Mouse (Mus musculus): Measurements from ENCODE around the gene Syn3. TPM values are rescaled to one million over a fixed set of nuclear protein-coding genes. Genes with fewer than 3 reads are reported as not detected.

Syn3 gene
- total RNA-seq, 1 experiment from 2014 or later = 2.3 TPM

- DNase-seq = peak; percentile 63
Measured at GRCm38 (mm10) chr10:86368811-86369210, 129.9 kb downstream of the Syn3 start.

GRCm38 (mm10) chr10:86367346-86367745 is 131.3 kb downstream of the Syn3 start:
- DNase-seq = no peak

DNA sequence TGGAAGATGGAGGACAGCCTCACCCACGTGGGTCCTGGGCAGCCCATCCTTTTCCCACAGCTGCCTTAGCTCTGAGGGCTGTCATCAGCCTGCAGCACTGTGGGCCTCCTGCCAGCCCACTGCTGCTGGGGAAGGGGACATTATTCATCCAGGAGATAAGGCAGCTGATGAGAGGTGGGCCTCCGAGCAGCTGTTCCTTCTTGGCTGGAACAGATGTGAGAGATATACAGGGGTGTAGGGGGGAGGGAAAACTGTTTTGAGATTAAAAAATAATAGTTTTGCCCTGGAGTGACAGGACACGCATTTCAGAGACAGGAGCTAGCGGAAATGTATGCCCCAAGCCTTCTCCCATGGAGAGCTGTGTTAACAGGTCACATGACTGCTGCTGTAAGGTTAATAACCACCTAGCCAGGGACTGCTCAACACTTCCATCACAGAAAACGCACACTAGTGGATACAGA is 133.0 kb downstream of the Syn3 start:
- DNase-seq = peak; percentile 61

DNA sequence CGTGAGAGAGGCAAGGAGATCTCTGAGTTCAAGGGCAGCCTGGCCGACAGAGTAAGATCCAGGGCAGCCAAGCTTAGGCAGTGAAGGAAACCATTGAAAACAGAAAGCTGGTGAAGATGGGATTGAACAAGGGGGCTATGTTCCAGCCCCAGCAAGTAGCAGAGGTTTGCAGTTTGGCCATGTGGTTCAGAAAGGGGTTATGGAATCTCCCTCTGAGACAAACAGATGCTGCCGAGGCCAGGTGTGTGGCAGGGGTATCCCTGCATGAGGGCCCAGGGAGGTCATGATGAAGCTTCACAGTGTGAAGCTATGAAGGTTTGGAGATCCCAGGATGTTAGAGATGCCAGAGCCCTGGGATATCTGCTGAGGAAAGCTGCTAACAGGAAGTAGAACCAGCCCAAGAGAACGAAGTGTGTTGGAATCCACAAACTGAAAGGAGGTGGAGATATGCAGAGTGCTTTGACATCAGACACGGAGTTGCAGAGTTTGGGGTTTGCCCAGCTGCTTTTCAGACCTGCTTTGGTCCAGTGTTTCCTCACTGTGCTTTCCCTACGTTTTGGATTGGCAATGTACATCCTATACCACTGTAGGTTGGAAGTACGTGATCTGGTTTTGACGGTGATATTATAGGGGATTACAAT is 134.9 kb downstream of the Syn3 start:
- DNase-seq = no peak

DNA sequence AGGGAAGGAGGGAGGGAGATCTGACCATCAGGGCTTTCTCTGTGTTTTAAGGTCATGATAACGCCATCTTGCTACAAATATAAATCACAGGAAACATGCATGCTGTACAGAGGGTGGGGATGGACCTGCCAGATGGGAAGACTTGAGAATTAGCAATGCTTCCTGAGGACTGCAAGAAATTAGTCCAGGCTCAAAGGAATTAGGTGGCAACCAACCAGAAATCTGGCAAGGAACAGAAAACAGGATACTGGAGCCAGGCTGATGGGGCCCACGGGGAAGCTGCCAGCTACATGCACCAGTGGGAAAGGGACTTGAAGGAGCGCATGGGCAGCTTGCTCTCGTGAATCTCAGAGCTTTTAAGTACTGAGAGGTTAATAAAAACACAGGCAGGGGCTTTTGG is 139.0 kb downstream of the Syn3 start:
- DNase-seq = peak; percentile 29

GRCm38 (mm10) chr10:86359208-86359607 is 139.5 kb downstream of the Syn3 start:
- DNase-seq = no peak

- DNase-seq = peak; percentile 48
Measured at GRCm38 (mm10) chr10:86358307-86358975, 140.3 kb downstream of the Syn3 start.

GRCm38 (mm10) chr10:86356819-86357563 is 141.7 kb downstream of the Syn3 start:
- peak; percentile 47 for DNase-seq

DNA sequence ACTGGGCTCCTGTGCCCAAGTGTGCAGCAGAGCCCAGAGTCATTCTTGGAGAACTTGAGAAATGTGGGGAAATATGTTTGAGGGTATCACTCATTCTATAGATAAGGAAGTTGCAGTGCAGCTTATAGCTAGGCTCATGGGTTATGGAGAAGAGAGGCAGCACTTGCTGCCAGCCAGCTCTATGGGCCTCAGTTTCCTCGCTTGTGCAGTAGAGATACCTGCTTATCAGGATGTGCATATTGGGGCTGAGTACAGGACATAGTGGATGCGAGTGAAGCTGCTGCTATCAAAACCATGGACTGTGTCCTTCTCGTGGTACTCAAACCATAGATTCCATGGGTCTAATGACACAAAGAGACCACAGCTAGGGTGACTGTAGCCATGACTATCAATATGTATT is 146.2 kb downstream of the Syn3 start:
- no peak for DNase-seq

GRCm38 (mm10) chr10:86351287-86351686 is 147.4 kb downstream of the Syn3 start:
- DNase-seq = no peak

GRCm38 (mm10) chr10:86346235-86346840 is 152.4 kb downstream of the Syn3 start:
- DNase-seq = no peak

DNA sequence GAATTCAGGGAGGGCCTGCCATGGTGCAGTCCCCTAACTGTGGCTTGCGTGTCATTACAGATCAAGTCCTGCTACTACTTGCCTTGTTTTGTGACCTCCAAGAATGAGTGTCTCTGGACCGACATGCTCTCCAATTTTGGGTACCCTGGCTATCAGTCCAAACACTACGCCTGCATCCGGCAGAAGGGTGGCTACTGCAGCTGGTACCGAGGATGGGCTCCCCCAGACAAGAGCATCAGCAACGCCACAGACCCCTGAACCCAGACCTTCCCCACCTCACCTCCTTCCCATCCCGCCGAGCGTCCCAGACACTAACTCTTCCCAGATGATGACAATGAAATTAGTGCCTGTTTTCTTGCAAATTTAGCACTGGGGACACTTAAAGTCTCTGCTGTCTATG is 153.1 kb downstream of the Syn3 start:
- no peak for DNase-seq

DNA sequence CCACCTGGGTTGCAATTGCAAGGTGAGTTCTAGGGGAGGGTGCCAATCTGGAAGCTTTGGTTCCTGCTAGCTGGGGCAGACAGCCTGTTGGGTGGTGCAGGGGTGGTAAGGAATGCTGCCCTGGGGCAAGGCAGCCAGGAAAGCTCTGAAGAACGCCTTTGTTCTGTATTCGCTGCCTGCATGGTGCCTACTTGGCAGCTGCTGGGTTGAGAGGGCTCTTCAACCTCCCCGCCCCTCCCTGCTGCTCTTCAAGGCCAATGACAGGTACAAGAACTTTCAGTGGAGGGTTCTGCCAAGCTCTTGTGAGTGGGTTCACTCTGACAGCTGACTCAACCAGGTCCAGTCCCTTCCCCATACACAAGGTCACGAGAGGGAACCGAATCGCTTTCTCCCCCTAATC is 154.0 kb downstream of the Syn3 start:
- peak; percentile 69 for DNase-seq

- DNase-seq = no peak
Measured at GRCm38 (mm10) chr10:86343931-86344330, 154.8 kb downstream of the Syn3 start.

DNA sequence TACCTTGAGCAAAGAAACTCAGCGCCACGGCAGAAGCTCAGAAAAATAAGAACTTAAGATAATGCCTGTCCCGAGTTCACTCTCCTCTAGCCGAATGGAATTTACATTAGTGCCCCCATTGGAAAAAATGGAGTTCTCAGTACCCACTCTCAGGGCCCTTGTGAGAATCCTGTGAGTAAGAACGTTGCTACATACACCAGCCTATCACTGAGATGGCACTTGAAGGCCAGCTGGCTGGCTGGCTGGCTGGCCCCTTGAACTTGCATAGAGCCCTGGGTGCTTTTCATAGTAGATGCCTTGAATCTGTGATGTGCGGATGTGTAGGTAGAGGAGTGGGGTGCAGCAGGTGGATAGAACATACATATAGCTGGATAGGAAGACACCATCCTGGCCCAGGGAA is 155.3 kb downstream of the Syn3 start:
- no peak for DNase-seq

GRCm38 (mm10) chr10:86342713-86343112 is 156.0 kb downstream of the Syn3 start:
- DNase-seq = no peak

DNA sequence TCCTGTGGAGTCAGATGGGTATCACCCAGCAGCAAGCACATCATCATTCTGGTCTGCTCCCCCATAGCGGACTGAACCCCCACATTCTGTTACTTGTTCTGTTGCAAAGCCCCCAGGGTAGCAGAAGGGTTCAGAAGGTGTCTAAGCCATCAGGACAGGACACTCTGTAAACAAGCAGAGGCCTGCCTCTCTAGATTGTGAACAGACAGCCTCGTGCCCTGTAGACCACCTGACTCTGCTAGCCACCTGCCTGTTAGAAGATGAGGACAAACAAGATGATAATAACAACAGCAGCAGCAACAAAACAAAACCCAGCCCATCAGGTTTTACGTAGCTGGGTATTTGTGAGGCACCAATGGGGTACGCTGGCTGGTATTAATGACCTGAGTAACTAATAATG is 156.5 kb downstream of the Syn3 start:
- DNase-seq = no peak

DNA sequence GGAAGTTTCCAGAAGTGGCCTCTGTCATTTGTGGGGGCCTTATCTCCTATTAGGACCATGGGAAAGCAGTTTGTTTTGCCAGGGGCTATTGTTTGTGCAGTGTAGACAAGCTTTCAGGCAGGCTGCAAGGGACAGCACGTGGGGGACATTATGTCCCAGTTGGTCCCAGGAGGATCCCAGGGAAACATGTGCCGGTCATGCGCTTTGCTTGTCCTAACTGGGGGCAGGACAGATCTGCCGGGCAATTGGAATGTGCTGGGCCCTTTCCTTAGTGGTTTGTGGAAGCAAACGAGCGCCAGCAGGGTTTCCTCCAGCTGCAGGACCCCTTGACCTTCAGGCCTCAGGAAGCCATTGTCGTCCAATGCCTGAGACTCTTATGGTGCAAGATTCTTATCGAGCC is 157.1 kb downstream of the Syn3 start:
- peak; percentile 85 for DNase-seq

DNA sequence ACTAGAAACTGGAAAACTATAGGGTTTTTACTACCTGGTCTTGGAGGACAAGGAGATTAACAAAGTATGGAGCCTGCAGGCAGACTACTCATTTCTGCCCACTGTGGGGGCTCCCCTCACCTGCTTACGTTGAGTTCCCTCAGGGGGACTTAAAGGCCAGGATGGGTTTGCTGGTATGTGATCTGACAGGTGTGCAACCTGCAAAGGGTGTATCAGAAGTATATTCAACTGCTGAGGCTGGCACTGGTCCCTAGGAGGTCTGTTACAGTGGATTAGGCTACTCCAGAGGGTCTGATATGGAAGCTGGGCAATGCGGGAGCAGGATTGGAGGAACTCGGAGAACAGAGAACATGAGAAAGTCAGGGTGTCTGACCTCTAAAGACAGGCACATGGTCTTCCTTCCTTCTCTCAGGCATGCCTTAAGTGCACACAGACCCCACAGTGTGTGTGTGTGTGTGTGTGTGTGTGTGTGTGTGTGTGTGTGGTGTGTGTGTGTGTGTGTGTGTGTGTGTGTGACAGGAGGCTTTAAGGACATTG is 157.6 kb downstream of the Syn3 start:
- DNase-seq = no peak

DNA sequence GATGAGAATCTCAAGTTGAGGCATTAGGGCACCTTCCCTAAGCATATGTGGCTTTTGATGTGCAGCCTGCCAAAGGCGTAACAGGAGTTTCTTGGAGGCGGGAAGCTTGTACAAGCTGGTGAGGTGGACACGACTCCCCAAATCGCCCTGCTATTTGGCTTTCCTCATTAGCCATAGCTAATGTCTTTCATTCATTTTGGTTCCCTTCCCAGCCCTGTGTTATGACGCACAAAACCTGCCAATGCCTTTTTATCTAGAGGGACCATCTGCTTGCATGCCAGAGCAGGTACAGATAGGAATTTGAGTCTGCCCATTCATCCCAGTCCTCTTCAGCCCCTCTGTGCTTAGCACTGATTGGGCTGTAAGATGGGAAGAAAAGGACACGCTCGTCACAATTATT is 158.3 kb downstream of the Syn3 start:
- DNase-seq = no peak

DNA sequence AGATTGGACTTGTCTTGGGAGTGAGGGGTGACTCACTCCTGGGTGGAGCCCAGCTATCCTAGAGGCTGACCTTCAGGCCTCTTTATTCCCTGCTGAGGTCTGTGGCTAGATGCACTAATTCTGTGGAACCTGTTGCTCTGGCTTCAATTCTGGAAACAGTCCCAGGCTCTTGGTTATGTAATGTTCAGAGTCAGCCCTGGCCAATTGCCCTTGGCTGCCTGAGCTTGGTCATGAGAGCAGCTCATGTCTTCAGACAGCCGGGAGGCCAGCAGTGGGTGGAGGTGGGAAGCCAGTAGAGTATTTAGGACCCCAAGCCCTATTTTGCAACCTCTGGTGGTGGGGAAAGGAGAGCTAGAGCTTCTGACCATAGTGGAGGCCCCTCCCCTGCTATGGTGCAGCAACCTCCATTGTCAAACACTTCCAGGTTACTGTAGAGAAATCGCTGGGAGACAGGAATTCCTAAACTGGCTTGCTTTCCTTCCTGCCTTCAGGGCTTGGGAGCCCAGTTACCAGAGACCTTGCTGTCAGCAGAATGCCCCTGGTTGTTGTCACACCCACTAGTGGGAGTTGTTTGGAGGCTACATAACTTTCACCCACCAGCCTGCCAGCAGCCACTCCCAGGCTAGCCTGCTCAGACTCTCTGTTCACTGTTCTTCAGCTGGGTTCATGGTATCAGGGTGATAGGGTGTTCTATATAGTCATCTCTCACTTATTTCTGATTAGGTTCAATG is 158.9 kb downstream of the Syn3 start:
- peak; percentile 93 for DNase-seq

DNA sequence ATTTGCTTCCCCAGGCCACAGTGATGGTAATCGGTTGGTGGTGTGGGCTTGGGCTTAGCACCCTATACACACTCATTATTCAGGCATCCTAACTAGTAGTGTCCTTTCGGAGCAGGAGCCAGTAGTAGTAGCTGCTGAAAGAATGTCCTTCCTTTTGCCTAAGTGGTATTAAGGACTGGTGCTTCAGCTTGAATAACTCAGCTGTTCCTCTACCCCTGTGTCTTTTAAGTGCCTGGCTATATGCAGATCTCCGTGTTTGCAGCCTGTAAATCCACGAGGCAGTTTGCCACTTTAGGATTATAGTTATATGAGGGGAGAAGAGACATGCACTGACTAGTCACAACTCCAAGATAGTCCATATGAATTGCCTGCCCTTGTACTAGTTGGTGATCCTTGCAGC is 159.6 kb downstream of the Syn3 start:
- no peak for DNase-seq
